Mouse (Mus musculus): ENCODE results near the gene Tubb5.

The Tubb5 gene

GRCm38 (mm10) chr17:35795656-35796055 lies 42.5 kb downstream of the Tubb5 start:
- DNase-seq (ENCODE audit: low spot score), result no peak

DNA sequence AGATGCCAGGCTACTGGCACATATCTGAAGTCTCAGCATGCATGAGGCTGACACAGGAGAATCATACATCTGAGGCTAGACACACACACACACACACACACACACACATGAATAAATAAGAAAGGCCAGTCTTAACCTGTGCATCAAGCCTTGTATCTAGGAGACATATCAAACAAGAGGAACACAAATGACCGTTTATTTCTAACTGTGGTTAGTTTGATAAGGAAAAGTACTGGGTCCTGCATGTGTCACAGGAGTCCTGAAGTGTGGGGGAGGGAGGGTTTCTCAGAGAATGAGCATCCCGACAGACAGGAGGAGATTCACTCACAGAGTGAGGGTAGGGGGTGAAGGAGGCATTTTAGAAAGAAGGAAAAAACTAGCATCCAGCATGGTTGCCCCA lies 43.0 kb downstream of the Tubb5 start:
- no peak for DNase-seq (ENCODE audit: low spot score)

DNA sequence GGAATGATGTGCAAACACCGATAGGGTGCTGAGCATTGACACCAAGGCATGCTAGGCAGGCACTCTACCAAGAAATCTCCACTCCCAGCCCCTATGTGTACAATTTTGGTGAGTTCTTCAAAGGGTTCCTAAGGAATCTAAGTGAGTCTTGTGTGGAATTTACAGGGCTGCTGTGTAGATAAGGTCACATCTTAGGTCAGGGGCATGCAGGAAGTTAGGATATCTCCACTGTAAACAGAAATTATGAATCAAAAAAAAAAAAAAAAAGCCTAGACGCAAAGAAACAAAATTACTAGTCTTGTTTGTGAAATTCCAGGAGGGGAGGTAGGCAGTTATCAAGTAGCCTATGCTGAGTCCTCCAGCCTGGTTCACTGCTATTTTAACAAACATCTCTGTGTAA lies 45.3 kb downstream of the Tubb5 start:
- no peak for DNase-seq (ENCODE audit: low spot score)

DNA sequence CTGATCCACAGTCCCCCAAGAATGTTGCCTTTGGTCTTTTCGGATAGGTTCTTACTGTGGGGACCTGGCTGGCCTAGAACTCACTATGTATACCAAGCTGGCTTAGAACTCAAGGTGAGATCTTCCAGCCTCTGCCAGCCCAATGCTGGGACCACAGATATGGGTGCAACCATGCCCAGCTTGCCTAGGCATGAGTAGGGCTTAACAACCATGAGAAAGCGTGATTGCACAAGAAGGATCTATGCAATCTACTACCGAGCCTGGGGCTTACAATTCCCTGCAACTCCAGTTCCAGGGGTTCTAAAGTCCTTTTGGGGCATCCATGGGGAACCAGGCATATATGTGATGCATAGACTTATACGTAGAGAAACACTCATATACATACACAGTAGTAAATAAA lies 47.2 kb downstream of the Tubb5 start:
- no peak for DNase-seq (ENCODE audit: low spot score)

DNA sequence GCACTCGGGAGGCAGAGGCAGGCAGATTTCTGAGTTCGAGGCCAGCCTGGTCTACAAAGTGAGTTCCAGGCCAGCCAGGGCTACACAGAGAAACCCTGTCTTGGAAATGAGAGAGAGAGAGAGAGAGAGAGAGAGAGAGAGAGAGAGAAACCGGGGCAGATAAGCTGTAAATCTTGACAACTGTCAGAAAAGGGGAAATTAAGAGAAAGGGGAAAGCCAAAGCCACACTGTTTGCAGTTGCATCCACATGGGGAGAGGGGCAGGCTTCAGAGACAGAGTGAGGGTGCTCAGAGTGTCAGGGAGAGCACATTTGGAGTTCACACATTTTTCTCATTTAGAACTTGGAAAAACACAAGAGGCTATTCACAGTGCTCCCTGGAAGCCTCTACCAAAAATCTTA lies 50.1 kb downstream of the Tubb5 start:
- DNase-seq (ENCODE audit: low spot score), result no peak

DNA sequence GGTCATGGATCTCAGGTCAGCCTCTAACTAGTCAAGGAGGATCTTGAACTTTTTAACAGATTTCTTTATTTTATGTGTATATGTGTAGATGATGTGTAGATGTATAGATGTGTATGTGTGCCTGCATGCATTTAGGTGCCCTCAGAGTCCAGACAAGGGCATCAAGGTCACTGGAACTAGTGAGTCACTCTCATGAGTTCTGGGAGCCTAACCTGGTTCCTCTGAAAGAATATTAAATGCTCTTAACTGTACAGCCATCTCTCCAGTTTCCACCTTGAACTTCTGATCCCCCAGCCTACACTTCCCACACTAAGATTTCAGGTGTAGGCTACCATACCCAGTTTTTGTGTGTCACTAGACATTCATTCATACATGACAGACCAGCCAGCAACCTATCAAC lies 50.6 kb downstream of the Tubb5 start:
- no peak for DNase-seq (ENCODE audit: low spot score)

DNA sequence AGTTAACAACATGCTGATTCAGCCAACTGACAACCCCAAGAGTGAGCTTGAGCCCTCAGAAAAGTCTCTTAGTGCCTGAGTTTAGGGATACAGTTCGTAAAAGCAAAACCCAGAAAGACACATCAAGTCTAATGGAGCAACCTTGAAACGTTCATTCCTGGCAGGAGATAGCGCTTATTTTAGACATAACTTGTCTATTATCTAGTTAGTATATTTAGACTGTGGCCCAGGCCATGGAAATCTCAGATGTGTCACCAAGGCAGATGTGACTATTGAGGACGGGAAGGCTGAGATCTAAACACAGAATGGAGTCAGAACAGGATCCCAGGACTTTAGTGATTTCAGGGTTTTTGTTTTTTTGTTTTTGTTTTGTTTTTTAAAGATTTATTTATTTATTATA lies 53.0 kb downstream of the Tubb5 start:
- no peak for DNase-seq (ENCODE audit: low spot score)

DNA sequence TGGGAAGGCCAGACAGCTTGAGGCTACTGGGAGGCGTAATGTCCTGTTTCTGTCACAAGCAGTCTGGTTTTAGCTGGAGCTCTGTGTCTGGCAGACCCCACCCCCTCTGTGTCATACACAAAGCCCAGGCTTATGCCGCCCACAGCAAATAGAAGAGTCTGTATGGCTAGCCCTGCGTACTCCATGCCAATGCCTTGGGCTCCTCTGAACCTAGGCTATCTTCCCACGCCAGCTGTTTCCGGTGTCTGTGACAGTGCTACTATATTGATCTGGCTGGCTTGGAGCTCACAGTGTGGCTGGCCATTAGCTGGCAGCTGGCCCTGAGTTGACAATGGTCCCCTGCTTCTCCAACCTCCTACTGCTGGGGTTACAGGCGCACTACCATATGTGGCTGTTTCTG lies 54.2 kb downstream of the Tubb5 start:
- DNase-seq (ENCODE audit: low spot score), result no peak

All from embryo, embryonic 10 days (tissue).